Mouse (Mus musculus) kidney, postnatal 0 days (tissue): ENCODE data around the gene Lrp5. TPM values are rescaled to one million over a fixed set of nuclear protein-coding genes. Genes with fewer than 3 reads are reported as not detected.
A peak's percentile ranks its signal among the peaks of the same experiment; 100 is the strongest.

Experiments used
- ATAC-seq: fragments of 200-750 bp; cut with Nextera tagmentation; replicated peaks from 2 replicates; pipeline ENCODE4 v1.8.0; 2017; ENCODE audit warnings: low read depth, moderate number of reproducible peaks, moderate TSS enrichment, moderate library complexity; ENCODE audit not compliant: low FRiP score
- DNase-seq: peaks from one replicate; pipeline ENCODE4 v3.0.0-alpha.2; 2016; ENCODE audit warnings: low spot score
- H3K27ac ChIP-seq: fragments of 300-500 bp; sonication (generic); 2 replicates; pipeline ENCODE4 v1.5.1; 2014; ENCODE audit warnings: mild to moderate bottlenecking
- H3K27me3 ChIP-seq: fragments of 300-500 bp; sonication (generic); 2 replicates; pipeline ENCODE4 v1.6.1; 2014; ENCODE audit warnings: low read length, mixed read lengths; ENCODE audit not compliant: insufficient read depth
- H3K36me3 ChIP-seq: fragments of 300-500 bp; sonication (generic); 2 replicates; pipeline ENCODE4 v1.6.1; 2014; ENCODE audit warnings: low read length, mixed read lengths; ENCODE audit not compliant: insufficient read depth
- H3K4me1 ChIP-seq: fragments of 300-500 bp; sonication (generic); replicated peaks from 2 replicates; pipeline ENCODE4 v1.6.1; 2014; ENCODE audit warnings: antibody characterized with exemption, low read length, mixed read lengths; ENCODE audit not compliant: insufficient read depth
- H3K4me2 ChIP-seq: fragments of 300-500 bp; sonication (generic); 2 replicates; pipeline ENCODE4 v1.6.1; 2014; ENCODE audit warnings: mild to moderate bottlenecking, low read length, moderate library complexity, mixed read lengths
- H3K4me3 ChIP-seq: fragments of 300-500 bp; sonication (generic); replicated peaks from 2 replicates; pipeline ENCODE4 v1.5.1; 2014; ENCODE audit warnings: low read depth, low read length
- H3K9ac ChIP-seq: fragments of 300-500 bp; sonication (generic); 2 replicates; pipeline ENCODE4 v1.6.1; 2014; ENCODE audit warnings: low read depth, low read length
- H3K9me3 ChIP-seq: fragments of 300-500 bp; sonication (generic); replicated peaks from 2 replicates; pipeline ENCODE4 v1.6.1; 2016; ENCODE audit warnings: low read length, inconsistent platforms, mixed read lengths
- CTCF ChIP-seq: IDR thresholded peaks from 2 replicates; pipeline ENCODE4 v1.5.1; 2016; ENCODE audit warnings: antibody characterized with exemption, low read depth, mild to moderate bottlenecking, moderate library complexity
- WGBS: fragments of 180-500 bp; shearing (Covaris S2); extraction: QIAGEN DNeasy Blood & Tissue Kit; methylation state at CpG from one replicate; pipeline ENCODE4 v1.1.7; 2014; 5-methylcytosine and 5-hydroxymethylcytosine counted together
- polyA plus RNA-seq: library from polyadenylated mRNA; unstranded; fragments of >200 nt; fragmentation: Nextera tagmentation; extraction: Ambion mirVana; gene quantifications from 2 replicates; pipeline ENCODE4 v1.2.1, GENCODE M21; 2015

The Lrp5 gene
- polyA plus RNA-seq, 1 experiment from 2014 or later = 3.5 TPM

DNA sequence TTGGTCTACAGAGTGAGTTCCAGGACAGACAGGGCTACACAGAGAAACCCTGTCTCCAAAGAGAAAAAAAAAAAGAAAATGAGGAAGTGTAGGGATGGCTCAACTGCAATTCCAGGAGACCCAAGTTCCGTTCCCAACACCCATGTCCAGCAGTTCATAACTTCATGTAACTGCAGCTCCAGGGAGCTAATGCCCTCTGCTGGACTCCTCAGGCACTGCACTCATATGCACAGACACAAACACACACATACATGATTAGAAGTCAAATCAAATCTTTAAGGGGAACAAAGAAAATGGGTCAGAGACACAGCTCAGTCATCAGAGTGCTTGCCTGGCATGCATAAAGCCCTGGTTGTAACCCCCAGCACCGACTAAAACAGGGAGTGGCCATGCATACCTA lies 13.2 kb downstream of the Lrp5 start:
- WGBS = 90% methylated on average over 2 of the region's 2 CpGs
- ATAC-seq (no peak), DNase-seq (no peak)
- Histone ChIP-seq H3K27ac (no peak overlapping the region), H3K27me3 (no peaks in the 10 kb centered on the region), H3K9me3 (no peaks in the 10 kb centered on the region), H3K4me1 (peaks cover 12% of the 10 kb centered on the region), H3K9ac (no peak overlapping the region), H3K4me2 (no peak overlapping the region), H3K4me3 (no peak overlapping the region), H3K36me3 (no peaks in the 10 kb centered on the region)
- peak; percentile 42; the same call in 1 of the 2 replicates for TF ChIP-seq CTCF

DNA sequence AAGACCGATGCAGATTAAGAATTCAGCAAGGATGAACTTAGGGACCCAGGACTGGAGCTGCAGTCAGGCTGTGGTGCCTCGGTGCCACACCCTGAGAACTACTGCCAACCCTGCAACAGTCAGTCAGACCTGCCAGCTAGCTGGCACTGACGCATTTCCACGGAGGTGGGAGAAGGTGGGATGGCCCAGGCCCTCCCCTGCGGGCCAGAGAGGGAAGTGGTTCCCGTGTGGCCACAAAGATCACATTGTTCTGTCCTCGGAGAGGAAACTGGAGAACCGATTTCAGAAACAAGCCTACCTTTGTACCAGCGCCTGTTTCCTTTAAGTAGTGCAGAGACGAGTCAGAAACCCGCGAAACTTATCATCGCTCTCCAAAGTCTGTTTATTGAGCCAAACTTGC lies 17.3 kb downstream of the Lrp5 start:
- Histone ChIP-seq H3K27me3 (no peaks in the 10 kb centered on the region), H3K36me3 (no peaks in the 10 kb centered on the region), H3K9me3 (no peaks in the 10 kb centered on the region), H3K27ac (peak overlapping the region; percentile 58), H3K4me2 (no peak overlapping the region), H3K4me1 (peaks cover 35% of the 10 kb centered on the region), H3K4me3 (no peak overlapping the region), H3K9ac (no peak overlapping the region)
- WGBS = 49% methylated on average over 13 of the region's 13 CpGs
- DNase-seq = peak; percentile 55
- TF ChIP-seq CTCF = no peak
- no peak for ATAC-seq

DNA sequence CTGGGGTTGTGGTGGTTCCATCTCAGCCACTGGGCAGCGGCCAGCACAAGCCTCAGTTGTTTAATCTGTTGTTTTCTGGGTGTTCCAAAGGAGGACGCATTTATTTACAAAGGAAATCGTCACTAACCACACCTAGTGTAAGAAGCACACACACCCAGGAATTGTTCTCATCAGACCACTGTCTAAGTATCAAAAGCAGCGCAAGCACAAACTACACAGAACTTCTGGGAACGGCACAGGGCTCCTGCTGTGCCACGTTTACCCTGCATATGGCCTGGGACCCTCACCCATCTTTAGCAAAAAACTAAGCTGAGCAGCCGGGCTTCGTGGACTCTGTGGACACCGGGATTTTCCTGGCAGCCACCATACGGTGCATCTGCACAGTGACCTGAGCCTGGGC lies 17.8 kb downstream of the Lrp5 start:
- H3K36me3 ChIP-seq = no peaks in the 10 kb centered on the region
- H3K4me1 ChIP-seq = peaks cover 35% of the 10 kb centered on the region
- WGBS = 66% methylated on average over 10 of the region's 10 CpGs
- no peak overlapping the region for H3K4me3 ChIP-seq
- no peak overlapping the region for H3K9ac ChIP-seq
- no peak for ATAC-seq
- no peaks in the 10 kb centered on the region for H3K27me3 ChIP-seq
- no peak for TF ChIP-seq CTCF
- no peaks in the 10 kb centered on the region for H3K9me3 ChIP-seq
- peak overlapping the region; percentile 9 for H3K27ac ChIP-seq
- no peak overlapping the region for H3K4me2 ChIP-seq
- DNase-seq = no peak

DNA sequence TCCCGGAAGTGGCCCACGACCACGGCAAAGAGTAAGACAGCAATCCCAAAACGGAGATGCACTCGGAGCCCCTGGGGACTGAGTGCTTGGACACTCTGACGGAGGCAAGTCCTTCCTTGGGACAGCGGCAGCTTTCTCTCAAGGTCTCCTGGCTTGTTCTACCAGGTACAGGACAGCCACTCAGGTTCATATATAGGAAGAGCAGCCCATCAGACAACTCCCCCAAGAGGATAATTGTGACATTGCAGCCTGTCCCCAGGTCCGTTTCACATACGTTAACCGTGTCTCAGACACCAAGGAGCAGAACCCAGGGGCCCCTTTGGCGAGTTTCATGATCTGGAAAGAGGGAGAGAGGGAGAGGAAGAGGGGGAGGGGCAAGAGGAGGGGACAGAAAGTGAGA lies 18.4 kb downstream of the Lrp5 start:
- ATAC-seq (no peak), DNase-seq (no peak)
- Histone ChIP-seq H3K9me3 (no peaks in the 10 kb centered on the region), H3K4me2 (no peak overlapping the region), H3K4me1 (peaks cover 35% of the 10 kb centered on the region), H3K27ac (peak overlapping the region; percentile 42; the same call in 1 of the 2 replicates), H3K4me3 (no peak overlapping the region), H3K9ac (no peak overlapping the region), H3K27me3 (no peaks in the 10 kb centered on the region), H3K36me3 (no peaks in the 10 kb centered on the region)
- peak; percentile 23; the same call in 1 of the 2 replicates for TF ChIP-seq CTCF
- WGBS = 56% methylated on average over 11 of the region's 11 CpGs

DNA sequence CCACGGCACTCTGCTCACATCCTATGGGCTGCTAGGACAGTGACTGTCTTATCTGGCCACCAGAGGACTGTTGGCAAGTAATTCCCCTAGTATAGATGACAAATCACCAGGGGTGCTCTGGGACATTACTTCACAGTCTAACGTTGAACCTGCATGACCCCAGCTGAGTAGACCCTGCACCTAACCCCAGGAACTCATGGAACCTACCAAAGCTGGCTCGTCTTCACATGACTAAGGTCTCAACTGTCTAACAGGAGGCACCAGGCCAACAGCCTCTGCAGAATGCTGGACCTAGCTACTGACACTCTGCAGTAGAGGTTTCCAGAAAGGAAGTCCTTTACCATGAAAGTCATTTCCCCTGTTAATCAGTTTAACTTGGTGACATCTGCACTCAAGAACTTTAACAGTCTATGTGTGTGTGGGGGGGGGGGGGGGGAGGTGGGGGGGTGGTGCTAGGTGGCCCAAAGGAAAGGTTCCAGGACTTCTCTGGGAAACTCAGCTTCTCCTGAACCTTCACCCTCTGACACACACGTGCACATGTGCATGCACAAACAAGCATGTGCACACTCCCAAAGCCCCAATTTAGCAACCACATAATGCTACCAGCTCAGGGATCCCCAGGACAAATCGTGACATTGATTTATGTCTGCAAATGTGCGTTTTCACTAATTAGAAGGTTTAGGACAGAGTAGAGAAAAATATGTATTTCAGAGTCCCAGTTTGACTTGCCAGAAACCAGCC lies 19.0 kb downstream of the Lrp5 start:
- no peak overlapping the region for H3K9ac ChIP-seq
- no peaks in the 10 kb centered on the region for H3K9me3 ChIP-seq
- H3K27ac ChIP-seq = peak overlapping the region; percentile 70
- no peak overlapping the region for H3K4me2 ChIP-seq
- WGBS = 52% methylated on average over 6 of the region's 6 CpGs
- no peaks in the 10 kb centered on the region for H3K27me3 ChIP-seq
- DNase-seq (peak; percentile 55), ATAC-seq (0 out of 2 replicates have a peak, but pooled peaks have one; percentile 33)
- peaks cover 35% of the 10 kb centered on the region for H3K4me1 ChIP-seq
- no peak for TF ChIP-seq CTCF
- no peak overlapping the region for H3K4me3 ChIP-seq
- H3K36me3 ChIP-seq = no peaks in the 10 kb centered on the region

DNA sequence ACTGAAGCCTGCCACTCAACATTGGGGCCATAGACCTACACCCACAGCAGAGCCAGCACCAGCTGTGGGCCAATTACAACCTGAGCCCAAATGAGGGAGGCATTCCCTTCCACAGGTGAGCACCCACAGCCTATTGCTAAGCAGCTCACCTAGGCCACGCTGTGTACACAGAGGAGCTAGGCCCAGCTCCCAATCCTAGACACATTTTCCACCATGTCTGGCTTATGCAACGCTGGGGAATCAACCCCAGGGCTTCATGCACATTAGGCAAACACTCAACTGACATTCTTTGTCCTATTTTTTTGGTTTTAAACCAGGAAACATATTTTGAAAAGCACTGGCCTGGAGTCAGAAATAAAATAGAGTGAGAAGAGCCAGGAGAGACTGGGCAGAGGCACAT lies 19.7 kb downstream of the Lrp5 start:
- no peaks in the 10 kb centered on the region for H3K9me3 ChIP-seq
- 57% methylated on average over 2 of the region's 2 CpGs for WGBS
- DNase-seq (no peak), ATAC-seq (no peak)
- no peak overlapping the region for H3K4me3 ChIP-seq
- H3K36me3 ChIP-seq = no peaks in the 10 kb centered on the region
- peaks cover 35% of the 10 kb centered on the region for H3K4me1 ChIP-seq
- no peak overlapping the region for H3K9ac ChIP-seq
- peak overlapping the region; percentile 70 for H3K27ac ChIP-seq
- TF ChIP-seq CTCF = no peak
- H3K27me3 ChIP-seq = no peaks in the 10 kb centered on the region
- no peak overlapping the region for H3K4me2 ChIP-seq
